Mouse (Mus musculus) adrenal gland, adult (tissue): ENCODE data around the gene Spi1.

ENCODE experiments used
- DNase-seq, 2 experiments: peaks; one replicate each; pipeline ENCODE4 v3.0.0; 2022 to 2023; ENCODE audit warnings: low spot score in 1 of 2; ENCODE audit not compliant: inconsistent age in 2 of 2

The Spi1 gene

GRCm38 (mm10) chr2:91164991-91165390 is 82.8 kb downstream of the Spi1 start:
- DNase-seq: no peak
